Mouse (Mus musculus) thymus, postnatal 36 days (tissue): Measurements from ENCODE around the gene Ttll8.

Experiments
- DNase-seq, 2 experiments: peaks; one replicate each; pipeline ENCODE4 v3.0.0; 2022; ENCODE audit warnings: mixed read lengths in 2 of 2

Gene Ttll8

DNA sequence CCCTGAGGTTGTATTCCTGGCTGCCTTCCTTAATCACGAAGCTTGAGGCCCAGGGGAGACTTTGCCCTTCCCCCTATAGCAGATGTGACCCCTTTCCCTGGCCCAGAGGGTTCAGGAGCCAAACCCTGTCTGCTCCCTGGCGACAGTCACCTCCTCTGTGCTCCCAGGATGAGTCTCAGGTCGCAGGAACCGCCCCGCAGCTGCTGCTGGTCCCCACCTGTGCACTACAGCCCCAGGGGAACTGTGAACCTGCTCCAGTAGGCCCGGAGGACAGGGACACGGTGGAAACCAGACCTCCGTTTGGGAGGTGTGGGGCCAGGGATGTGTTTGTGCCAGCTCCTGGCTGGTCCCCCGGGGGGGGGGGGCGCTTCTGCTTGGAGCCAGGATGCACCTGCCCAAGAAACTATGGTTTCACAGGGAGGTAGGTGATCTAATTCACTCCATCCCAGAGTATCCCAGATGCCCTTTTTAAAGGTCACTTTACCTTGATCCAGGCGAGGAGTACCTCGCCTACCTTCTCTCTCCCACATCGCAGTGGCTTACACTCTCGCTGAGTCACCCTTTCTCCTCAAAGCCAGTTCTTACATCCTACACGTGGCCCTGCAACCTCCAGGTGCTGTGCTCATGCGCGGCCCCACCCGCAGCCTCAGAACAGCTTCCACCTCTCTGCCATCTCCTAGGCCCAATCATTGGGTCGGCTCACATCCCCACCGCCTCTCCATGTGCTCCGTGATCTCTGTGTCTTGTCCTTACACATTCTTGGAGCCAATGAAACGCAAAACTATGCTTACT, 72.8 kb downstream of the Ttll8 start:
- DNase-seq: no peak

DNA sequence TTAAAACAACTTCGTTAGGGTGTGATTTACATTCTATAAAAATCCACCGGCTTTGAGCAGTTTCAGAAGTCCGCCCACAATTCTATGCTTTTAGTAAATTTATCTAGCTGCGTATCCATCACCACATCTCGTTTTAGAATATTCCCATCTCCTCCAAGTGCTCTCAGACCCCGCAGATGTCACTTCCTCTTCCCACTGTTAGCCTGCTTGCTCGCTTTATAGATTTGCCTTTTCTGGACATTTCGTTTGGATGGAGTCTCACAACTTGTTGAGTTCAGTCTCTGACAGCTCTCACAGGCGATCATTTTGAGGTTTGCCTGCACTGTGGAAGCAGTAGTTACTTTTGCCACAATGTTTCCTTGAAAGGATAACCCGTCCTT, 77.2 kb downstream of the Ttll8 start:
- no peak for DNase-seq

DNA sequence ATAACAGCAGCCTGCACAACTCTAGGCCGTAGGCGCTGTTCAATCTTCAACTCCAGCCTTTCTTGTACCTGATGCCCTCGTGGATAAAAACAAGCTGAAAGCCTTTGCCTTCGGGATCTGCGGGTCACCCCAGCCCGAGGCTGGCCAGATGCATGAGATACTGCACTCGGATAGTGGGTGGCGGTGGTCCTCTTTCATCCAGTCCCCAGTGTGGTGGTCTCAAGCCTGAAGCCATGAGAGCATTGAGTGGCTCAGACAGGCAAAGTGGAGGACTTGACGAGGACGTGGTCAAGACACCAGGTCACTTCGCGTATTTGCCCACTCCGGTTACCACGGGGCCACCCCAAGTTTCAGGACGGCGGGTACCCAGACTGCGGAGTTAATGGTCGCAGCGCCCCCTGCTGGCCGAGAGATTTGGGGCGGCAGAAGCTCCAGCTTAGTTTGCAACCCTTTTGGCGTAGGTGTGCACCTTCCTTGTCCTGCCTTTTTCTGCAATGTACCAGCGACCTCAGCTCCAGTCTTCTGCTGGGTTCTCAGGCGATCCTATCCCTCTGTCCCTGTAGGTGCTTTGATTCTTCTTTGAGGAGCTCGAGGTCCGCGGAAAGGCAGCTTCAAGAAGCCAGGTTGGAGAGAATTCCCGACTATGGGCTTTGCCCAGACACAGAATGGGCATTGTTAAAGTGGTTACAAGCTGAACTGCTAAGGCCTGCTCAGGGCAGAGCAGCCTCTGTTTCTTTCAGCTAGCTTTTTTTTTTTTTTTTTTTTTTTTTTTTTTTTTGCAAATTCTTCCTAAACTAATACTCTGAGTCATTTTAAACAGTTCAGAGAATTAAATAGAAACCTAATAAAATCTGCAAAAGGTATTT, 77.8 kb downstream of the Ttll8 start:
- DNase-seq: peak; percentile 74 to 77

DNA sequence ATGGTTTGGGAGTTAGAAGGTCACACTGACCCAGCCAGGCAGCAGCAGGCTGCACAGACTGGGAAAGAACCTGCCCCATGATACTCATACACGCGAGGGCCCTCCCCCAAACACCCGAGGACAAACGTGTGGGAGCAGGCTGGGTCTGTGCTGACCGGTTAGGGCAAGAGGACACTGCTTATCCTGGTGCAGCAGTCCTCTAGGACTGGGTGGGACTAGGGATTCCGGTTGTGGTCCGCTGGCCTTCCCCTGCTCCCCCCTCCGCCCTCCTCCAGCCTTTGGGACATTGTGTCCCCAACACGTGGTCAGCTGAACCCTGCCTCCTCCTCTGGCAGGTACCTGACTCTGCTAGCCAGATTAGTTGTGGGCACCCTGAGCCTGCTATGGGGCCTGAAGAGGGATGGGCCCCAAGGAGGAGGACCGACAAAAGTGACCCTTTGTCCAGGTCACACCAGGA, 78.6 kb downstream of the Ttll8 start:
- DNase-seq: no peak

DNA sequence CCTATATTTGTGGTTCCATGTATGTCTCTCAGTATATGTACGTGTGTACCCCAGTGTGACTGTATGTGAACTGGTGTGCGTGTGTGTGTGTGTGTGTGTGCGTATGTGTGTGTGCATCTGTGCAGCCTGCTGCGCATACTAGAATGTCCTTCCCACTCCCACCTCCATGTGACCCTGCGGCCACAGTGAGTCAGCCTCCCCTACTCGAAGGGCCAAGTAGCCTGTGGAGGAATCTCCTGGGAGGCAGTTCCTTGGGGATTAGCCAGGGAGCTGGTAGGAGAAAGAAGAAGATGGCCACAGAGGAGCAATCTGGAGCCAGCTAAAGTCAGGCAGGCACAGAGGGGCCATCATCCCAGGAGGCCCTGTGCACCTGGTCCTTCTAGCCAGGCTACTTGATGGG, 79.7 kb downstream of the Ttll8 start:
- DNase-seq: no peak

DNA sequence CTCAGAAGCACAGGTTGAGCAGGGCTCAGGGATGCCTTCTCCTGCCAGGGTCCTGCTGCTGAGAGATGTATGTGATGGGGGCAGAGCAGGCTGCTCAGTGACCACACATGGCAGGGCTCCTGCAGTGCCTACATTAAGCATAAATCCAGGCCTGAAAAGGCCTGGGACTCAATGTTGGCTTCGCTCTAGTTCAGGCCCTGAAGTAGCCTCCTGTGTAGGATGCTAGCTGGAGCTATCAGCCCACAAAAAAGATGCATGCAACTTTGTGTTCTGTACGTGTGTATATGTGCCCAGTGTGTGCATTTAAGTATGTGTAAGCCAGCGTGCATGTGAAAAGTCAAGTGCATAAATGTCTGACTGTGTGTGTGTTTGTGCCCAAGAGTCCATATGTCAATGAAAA, 80.2 kb downstream of the Ttll8 start:
- DNase-seq: no peak

DNA sequence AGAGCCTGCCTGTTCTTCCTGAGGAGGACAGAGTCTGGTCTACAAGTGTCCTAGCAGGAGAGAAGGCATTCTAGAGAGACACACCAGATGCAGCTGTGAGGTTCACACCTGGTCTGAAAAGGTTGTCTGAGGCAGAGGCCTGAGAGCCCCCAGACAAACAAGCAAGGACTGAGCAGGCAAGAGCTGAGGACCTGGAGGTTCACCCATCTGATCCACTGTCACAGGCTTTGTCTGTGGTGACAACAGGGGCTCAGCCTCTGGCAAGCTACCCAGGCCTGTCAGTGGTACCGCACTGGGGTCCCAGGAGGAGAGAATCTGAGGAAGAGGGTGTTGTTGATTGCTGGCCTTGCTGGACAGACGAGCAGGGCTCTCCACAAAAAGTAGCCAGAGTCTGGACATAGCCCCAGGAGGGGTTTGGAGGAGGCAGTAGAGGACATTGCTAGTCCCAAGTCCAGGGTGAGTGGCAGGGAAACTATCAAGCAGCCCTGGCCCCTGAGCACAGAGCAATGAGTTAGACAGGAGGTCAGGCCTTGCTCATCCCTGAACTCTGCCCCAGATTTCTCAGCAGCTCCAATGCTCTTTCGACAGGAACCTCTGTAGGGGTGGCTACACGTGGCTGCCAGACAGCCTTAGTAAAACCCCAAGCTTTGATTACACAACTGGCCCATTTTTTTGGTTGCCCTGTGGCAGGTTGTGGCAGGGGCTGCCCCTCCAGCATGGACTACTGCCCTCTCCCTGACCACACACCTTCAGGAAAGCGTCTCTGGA, 83.6 kb downstream of the Ttll8 start:
- DNase-seq: no peak

DNA sequence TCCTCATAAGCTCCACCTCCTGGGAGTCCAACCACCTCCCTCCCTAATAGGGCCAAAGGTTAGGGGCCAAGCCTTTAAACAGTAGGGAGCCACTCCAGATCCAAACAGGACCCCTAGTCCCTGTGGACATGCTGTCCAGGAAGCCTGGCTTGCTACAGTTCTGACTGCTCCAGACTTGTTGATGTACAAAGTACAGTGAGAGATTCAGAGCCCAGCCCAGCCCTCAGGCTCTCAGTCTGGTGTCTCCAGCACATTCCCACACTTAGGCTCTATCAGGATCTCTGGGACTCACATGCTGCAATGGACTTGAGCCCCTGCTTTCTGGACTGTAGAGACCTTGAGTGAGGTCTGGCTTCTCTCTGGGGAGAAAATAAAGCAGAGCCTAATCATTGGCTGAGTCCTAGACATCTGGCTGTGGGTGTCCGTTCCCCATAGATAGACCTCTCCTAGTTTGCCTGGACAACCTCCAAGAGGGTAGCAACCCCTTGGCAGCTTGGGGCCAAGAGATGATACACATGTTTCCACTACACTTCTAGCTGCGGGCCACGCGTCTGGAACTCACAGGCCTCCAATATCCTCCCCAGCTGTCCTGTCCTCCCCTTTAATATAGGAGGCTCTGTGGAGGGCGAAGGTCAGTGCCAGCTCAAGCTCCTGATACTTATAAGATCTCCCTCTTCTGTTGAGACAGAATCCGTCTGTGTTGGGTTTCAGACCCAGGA, 86.0 kb downstream of the Ttll8 start:
- no peak for DNase-seq

DNA sequence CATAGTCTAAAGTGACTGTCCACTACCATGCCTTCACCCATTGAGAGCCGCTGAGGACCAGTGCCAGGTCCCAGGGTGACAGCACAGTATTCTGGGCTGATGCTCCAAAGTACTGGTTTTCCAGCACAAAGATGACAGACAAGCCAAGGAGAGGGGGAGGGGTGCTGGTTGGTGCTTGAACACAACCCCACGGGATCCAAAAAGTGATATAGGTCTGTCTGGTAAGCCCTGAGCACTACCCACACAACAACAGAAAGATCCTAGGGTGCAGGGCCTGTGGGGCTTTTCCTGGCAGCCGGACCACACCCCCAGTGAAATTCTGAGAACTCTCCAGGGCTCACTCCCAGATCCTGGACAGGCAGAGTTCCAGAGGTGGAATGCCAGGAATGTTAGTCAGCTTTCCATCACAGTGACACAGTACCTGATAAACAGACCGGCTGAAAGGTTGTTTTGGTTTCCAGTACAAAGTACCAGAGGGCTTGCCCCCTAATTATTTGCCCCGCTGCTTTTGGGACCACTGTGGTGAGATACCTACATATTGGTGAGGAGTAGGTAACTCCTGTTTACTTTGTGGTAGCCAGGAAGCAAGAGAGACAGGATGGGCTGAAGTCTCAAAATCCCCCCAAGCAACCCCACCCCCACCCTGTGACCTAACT, 86.7 kb downstream of the Ttll8 start:
- no peak for DNase-seq

DNA sequence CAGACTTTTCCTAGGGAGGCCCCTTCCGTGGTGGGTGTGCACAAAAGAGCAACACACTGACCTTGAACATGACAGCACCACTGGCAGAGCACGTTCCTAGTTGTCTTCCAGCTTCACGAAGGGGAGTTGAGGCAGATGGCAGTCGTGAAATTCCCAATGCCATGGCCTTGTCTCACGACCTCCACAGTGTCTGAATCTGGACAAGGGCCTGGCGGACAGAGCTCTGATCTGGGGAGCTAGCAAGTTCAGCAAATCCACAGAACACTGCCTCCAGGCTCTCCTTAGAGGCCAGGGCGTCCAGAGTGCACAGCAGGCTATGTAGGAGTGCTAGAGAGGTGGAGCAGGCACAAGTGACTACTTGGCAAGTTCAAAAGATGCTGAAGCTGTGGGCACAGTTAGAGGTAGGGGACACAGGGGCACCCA, 87.3 kb downstream of the Ttll8 start:
- DNase-seq: no peak

DNA sequence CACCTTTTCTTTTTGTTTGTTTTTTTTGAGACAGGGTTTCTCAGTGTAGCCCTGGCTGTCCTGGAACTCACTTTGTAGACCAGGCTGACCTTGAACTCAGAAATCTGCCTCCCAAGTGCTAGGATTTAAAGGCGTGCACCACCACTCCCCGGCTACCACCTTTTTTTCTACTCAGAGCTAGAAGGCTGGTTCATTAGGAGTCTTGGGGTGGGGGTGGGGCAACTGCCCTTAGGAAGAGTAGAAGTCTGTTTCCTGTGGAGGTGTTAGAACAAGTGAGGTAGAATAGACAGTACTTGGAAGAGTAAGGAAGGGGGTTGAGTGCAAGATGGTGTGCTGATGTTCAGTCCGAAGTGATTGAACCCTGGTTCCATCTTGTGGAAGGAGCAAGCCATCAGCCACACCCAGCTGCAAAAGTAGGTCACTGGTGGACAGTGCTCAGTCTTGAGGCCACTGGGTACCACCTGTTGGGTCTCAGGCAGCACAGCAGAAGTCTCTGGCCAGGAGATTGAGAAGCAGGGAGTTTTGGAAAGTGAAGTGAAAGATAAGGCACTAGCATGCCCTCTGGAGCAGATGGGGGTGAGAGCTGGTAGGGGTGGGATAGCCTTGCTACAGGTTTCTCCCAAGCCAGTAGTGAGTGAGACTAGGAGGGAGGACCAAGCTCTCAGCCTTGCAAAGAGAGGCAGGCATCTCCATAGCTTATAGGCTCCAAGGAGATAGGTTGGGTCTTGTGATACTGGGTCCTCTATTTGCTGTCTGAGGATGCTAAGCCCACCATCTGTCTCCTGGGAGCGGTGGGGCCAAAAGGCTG, 88.1 kb downstream of the Ttll8 start:
- DNase-seq: no peak

DNA sequence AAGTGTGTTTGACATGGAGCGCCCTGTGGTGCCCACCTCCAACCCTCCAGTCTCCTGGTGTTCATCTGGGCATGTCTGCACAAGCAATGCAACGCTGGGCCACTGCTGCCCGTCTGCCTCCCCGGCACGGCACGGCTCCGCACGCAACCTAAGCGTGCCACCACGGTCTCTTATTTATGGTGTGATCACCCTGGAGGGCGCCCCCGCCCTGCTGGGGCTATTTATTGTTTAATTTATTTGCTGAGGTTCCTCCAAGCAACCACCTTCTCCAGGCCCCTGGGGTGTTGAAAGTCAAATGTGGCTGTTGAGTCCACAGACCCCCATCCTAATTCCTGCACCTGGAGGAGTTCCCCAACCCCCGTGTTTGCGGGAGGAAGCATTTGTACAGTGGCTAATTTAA, 89.2 kb downstream of the Ttll8 start:
- no peak for DNase-seq

DNA sequence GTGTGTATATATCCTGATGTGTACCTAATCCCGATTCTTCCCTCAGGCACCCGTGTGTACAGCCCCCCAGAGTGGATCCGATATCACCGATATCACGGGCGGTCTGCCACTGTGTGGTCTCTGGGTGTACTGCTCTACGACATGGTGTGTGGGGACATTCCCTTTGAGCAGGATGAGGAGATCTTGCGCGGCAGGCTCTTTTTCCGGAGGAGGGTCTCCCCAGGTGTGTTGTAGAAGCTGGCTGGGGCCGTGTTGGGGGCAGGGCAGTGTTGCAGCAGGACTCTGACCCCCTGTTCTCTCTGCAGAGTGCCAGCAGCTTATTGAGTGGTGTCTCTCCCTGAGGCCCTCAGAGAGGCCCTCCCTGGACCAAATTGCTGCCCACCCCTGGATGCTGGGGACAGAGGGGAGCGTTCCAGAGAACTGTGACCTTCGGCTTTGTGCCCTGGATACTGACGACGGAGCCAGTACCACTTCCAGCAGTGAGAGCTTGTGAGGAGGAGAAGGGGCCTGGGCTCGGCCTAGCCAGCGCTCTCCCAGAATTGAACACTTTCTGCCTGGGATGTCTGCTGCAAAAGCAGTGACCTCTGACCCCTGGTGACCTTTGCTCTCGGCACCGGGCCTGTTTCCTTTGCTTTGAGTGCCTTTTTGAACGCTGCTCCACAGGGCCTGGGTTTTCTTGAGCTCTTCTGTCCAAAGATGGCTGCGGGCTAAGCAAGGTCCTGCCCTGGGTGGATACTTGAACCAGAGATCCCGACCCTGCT, 89.8 kb downstream of the Ttll8 start:
- peak in 1 of 2 experiments; percentile 17 for DNase-seq

DNA sequence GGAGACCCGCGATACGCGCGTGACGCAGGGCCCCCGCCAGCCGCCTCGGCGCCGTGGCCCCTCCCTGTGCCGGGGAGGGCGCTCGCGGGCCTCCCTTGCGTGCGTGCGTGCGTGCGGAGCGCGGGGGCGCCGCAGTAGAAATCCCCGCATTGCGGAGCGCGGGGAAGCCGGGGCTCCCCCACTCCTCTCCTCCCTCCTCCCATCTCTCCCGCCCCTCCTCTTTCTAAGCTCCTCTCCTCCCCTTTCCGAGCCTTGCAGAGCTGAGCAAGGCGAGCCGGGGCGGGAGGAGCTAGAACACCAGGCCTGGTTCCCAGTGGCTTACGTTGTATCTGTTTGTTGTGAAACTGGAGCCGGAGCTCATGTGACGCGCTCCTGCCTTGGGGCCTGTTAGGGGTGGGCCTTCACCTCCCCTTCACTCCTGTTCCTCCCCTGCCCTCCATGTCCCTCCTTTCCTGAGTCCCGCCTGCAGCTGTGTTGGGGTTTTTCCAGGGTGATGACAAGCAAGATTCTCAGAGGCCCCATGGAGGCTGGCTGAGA, 90.5 kb downstream of the Ttll8 start:
- peak in 1 of 2 experiments; percentile 73 for DNase-seq

DNA sequence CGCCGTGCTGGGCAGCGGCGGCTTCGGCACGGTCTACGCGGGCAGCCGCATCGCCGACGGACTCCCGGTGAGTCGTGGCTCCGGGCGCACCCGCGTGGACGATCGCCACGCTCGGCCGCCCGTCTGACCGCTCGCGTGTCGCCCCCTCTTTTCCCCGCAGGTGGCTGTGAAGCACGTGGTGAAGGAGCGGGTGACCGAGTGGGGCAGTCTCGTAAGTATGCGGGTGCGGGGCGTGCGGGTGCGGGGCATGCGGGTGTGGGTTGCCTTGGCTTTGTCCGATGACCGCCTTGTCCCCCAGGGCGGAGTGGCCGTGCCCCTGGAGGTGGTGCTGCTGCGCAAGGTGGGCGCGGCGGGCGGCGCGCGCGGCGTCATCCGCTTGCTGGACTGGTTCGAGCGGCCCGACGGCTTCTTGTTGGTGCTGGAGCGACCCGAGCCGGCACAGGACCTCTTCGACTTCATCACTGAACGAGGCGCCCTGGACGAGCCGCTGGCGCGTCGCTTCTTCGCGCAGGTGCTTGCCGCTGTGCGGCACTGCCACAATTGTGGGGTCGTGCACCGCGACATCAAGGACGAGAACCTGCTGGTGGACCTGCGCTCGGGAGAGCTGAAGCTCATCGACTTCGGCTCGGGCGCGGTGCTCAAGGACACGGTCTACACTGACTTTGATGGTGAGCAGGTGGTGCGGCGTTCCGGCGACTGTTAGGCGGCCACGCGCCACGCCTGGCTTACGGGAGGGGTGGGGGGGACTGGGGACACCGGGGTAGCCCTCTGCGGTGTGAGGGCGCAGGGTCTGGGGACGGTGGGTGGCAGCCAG, 91.1 kb downstream of the Ttll8 start:
- peak; percentile 59 to 60 for DNase-seq

DNA sequence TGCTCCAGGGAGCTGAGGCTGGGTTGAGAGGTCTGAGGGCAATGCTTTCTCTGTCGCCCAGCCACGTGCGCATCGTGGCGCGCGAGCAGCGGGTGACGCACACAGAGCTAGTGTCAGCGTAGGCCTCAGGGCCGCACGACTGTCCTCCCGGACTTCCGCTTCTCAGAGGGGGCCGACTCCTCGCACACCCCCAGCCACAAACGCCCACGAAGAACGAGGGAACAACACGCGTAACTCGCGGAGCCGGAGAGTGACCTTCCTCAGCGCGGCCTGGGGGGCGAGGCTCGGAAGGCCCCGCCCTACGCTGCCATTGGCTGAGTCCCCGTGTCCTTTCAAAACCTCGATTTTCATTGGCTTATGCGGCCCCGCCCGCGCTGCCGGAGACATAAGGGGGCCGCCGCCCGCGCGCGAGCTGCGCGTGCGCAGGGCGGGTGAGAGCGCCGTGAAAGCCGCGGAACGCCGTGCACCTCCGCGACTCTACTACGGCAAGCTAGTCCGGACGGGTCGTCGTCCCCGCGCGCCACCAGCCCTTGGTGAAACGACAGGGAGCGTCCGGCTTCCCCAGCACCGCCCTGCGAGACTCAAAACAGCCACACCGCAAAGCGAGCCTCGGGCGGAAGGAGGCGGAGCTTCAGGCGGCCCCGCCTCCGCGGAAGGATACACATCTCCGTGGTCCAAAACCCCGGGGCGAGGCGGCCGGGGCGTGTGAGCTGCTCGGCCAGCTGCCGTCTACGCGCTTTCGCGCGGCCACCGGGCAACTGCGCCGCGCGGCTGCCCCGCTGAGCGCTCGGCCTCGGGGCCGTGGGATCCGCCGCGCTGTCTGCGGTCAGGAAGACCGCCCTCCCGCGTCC, 92.2 kb downstream of the Ttll8 start, which contains the start of gene Pim3:
Pim3 (plus strand) TSS at position 415 of the 851 bp plus-strand sequence.
- peak; percentile 95 for DNase-seq

DNA sequence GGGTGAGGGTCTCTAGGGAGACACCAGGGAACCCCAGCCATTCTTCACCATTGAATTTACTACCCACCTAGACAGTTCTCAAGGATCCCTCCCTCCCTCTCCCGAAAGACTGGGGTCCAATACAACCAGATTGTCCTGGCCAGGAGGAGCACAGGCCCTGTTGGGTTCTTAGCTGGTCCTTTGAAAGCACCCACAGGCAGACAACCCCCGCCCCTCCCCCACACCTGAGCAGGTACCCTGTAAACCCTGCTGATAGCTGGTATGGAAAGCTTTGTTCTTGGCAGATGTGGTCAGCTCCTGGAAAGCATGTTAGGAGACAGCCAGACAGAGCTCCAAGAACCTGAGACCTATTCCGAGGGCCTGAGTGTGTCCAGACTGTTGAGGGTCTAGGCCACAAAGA, 93.4 kb downstream of the Ttll8 start:
- peak in 1 of 2 experiments; percentile 22 for DNase-seq
